In the genomic region with DNA sequence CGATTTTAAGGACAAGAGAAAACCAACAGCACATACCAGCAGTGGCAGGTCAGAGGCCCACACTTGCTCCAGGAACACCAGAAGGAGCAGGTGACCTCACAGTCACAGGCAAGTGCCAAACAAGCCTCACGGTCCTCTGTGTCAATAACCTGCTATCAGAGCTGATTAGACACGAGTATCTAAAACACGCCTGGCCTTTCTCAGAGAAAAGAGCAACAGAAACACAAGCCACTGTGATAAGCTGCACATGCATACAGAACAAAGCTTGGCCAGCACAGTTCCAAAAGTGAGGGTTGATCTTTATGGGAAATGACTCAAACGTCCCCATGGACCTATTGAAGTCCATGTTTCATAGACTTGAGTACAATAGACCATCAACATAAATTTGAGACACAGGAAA, we compare ENCODE assay signal across 24 mouse cellular contexts. TPM values are rescaled to one million over a fixed set of nuclear protein-coding genes. Genes with fewer than 3 reads are reported as not detected.
A peak's percentile ranks its signal among the peaks of the same experiment; 100 is the strongest.
DNase-seq lines count a peak whose midpoint lies in the region; ATAC-seq lines count a peak whose summit lies in the region.
"Had no signal": no experiment of that assay in that cellular context is flagged by ENCODE, and none has a peak within 500 bp of the region (broad histone marks: within the 10 kb centered on the region; RNA-seq: fewer than 3 reads in every experiment).

No protein-coding gene starts in this region.

- H3K4me1 ChIP-seq in embryonic facial prominence, embryonic 12.5 days = peaks cover 12% of the 10 kb centered on the region
- peaks cover 26% of the 10 kb centered on the region for H3K4me1 ChIP-seq in heart, embryonic 12.5 days (replicated peaks)

- H3K36me3 ChIP-seq in embryonic facial prominence, embryonic 12.5 days = no peaks in the 10 kb centered on the region
- H3K36me3 ChIP-seq in heart, embryonic 12.5 days = no peaks in the 10 kb centered on the region
- H3K36me3 ChIP-seq: embryonic facial prominence, embryonic 13.5 days had no signal

- intact Hi-C loops in heart, postnatal 36 days (cut with DNase I) = no loop called here
- intact Hi-C loops in left cerebral cortex, postnatal 14 days (cut with DNase I) = no loop called here

- no peaks in the 10 kb centered on the region for H3K27me3 ChIP-seq in embryonic facial prominence, embryonic 12.5 days
- H3K27me3 ChIP-seq in heart, embryonic 12.5 days (replicated peaks) = no peaks in the 10 kb centered on the region
- H3K27me3 ChIP-seq: CH12.LX; embryonic facial prominence, embryonic 13.5 days had no signal

- H3K27ac ChIP-seq in embryonic facial prominence, embryonic 12.5 days = peak overlapping the region; percentile 17; the same call in 1 of the 2 replicates
- H3K27ac ChIP-seq in heart, embryonic 12.5 days (ENCODE audit: poor library complexity, severe bottlenecking) = peak overlapping the region; percentile 78
- H3K27ac ChIP-seq: embryonic facial prominence, embryonic 13.5 days; liver, embryonic 14.5 days had no signal

- no peak overlapping the region for H3K4me3 ChIP-seq in embryonic facial prominence, embryonic 12.5 days
- no peak overlapping the region for H3K4me3 ChIP-seq in heart, embryonic 12.5 days
- H3K4me3 ChIP-seq: embryonic facial prominence, embryonic 13.5 days had no signal

- WGBS in embryonic facial prominence, embryonic 12.5 days = 54% methylated on average over 5 of the region's 5 CpGs
- 6% methylated on average over 5 of the region's 5 CpGs for WGBS in heart, embryonic 12.5 days

- no peak overlapping the region for H3K9ac ChIP-seq in embryonic facial prominence, embryonic 12.5 days
- H3K9ac ChIP-seq in heart, embryonic 12.5 days = no peak overlapping the region
- H3K9ac ChIP-seq: embryonic facial prominence, embryonic 13.5 days; forebrain, postnatal 0 days; liver, embryonic 14.5 days had no signal

- H3K4me2 ChIP-seq in embryonic facial prominence, embryonic 12.5 days (replicated peaks) = no peak overlapping the region
- H3K4me2 ChIP-seq in heart, embryonic 12.5 days = no peak overlapping the region
- H3K4me2 ChIP-seq: embryonic facial prominence, embryonic 13.5 days had no signal

- no peaks in the 10 kb centered on the region for H3K9me3 ChIP-seq in embryonic facial prominence, embryonic 12.5 days
- H3K9me3 ChIP-seq in heart, embryonic 12.5 days (replicated peaks) = no peaks in the 10 kb centered on the region
- H3K9me3 ChIP-seq: embryonic facial prominence, embryonic 13.5 days had no signal

- peak; percentile 96 for DNase-seq in heart, adult 11 months
- no peak for DNase-seq in heart, postnatal 36 days
- peak; percentile 49 for DNase-seq in heart, postnatal 4 days
- no peak for DNase-seq in left cerebral cortex, postnatal 14 days (ENCODE audit: low spot score in 2 of 2)
- no peak for DNase-seq in cerebellum, postnatal 10 days
- no peak for DNase-seq in layer of hippocampus, postnatal 14 days (ENCODE audit: low spot score in 2 of 2)
- DNase-seq: adrenal gland, adult 2 months; forebrain, postnatal 0 days; kidney, adult 9 months; kidney, postnatal 36 days; right cerebral cortex, adult 18-20 months; thymus, postnatal 25 days had no signal

- ATAC-seq in embryonic facial prominence, embryonic 12.5 days (ENCODE audit: insufficient number of reproducible peaks, insufficient read depth, low FRiP score, low TSS enrichment) = no peak
- ATAC-seq in heart, embryonic 12.5 days (ENCODE audit: insufficient number of reproducible peaks, low FRiP score) = peak; percentile 73
- ATAC-seq: forebrain, postnatal 0 days had no signal

RNA-seq across cellular contexts. Expression of a gene that starts 41.2 kb away (rescaled TPM):
- total RNA-seq in heart, postnatal 36 days (2021) = not detected
- 0.05 TPM in 1 of 2 replicates, not detected in the other for polyA plus RNA-seq in embryonic facial prominence, embryonic 12.5 days (2016; fragmentation: Nextera tagmentation; extraction: Ambion mirVana)
- not detected in 2 replicates for polyA plus RNA-seq in heart, embryonic 12.5 days (2016; fragmentation: Nextera tagmentation; extraction: Ambion mirVana)
- total RNA-seq in heart, postnatal 4 days (2021) = not detected
- not detected for total RNA-seq in left cerebral cortex, postnatal 14 days (2021)
- total RNA-seq in layer of hippocampus, postnatal 14 days (2021) = not detected
- total RNA-seq: adrenal gland, adult 2 months; CH12.LX; forebrain, postnatal 0 days; gastrocnemius, adult 18-20 months; hematopoietic stem cell, adult 5-6 weeks; layer of hippocampus, postnatal 25 days; left cerebral cortex, postnatal 36 days; megakaryocyte-erythroid progenitor cell, adult 5-6 weeks had no signal
- polyA plus RNA-seq: adrenal gland, adult 2 months; embryonic facial prominence, embryonic 13.5 days; forebrain, postnatal 0 days; liver, embryonic 14.5 days; neural tube, embryonic 11.5 days; stomach, embryonic 14.5 days had no signal

Comparison
In these comparisons a context has a peak if more than half of its experiments do, and no peak if none do; other contexts are left out.
1. DNase-seq: peak in heart, adult 11 months (single experiment) and heart, postnatal 4 days (single experiment); none in heart, postnatal 36 days (0 of 2), left cerebral cortex, postnatal 14 days (0 of 2), cerebellum, postnatal 10 days (0 of 2) and layer of hippocampus, postnatal 14 days (0 of 2).